Mouse (Mus musculus): Measurements from ENCODE around the gene Wfdc3. TPM values are rescaled to one million over a fixed set of nuclear protein-coding genes. Genes with fewer than 3 reads are reported as not detected.
A peak's percentile ranks its signal among the peaks of the same experiment; 100 is the strongest.

The Wfdc3 gene
- not detected for total RNA-seq (2021)
- long read RNA-seq, experiment 1 = 0 reads
- long read RNA-seq, experiment 2, partial matches to known transcripts = 0 of 1 reads
- long read RNA-seq, experiment 2, other reads (novel, unspliced or antisense) = 0 of 1 reads

- DNase-seq (ENCODE audit: low spot score) = peak; percentile 91
Measured at GRCm38 (mm10) chr2:164745843-164746479, at the start of gene Wfdc3, which contains the start of gene Dnttip1. Gene Wfdc3, minus strand, starts transcription at chr2:164745931. Gene Dnttip1, plus strand, starts transcription at chr2:164745983.

DNA sequence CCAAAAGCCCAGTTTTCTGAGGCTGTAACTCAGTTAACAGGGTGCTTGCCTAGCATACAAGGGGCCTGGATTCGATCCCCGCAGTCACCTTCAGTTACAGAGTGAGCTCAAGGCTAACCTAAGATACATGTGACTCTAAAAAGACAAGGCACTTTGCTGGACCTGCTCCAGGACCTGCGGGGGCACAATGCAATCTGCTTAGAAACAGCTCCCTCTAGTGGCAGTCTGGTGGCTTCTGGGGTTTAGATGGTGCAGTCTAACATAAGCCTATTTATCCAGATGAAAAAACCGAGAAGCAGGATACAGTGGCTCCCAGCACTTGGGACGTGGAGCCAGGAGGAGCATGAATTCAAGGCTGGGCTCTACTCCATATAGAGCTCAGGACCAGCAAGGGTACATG is 48.6 kb upstream of the Wfdc3 start:
- DNase-seq (ENCODE audit: low spot score) = peak; percentile 90

DNA sequence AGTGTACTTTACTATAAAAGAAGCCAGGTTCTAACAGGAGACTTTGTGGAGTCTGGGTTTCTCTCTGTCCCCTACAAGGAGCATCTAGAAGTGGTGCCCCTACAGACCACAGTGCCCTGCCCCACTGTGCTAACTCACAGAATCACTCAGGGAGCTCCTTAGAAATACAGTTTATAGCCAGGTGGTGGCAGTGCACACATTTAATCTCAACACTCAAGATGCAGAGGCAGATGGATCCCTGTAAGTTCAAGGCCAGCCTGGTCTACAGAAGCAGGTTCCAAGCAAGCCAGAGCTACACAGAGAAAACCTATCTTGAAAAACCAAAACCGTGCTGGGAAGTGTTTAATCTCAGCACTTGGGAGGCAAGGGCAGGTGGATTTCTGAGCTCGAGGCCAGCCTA is 48.0 kb upstream of the Wfdc3 start:
- no peak for DNase-seq (ENCODE audit: low spot score)

DNA sequence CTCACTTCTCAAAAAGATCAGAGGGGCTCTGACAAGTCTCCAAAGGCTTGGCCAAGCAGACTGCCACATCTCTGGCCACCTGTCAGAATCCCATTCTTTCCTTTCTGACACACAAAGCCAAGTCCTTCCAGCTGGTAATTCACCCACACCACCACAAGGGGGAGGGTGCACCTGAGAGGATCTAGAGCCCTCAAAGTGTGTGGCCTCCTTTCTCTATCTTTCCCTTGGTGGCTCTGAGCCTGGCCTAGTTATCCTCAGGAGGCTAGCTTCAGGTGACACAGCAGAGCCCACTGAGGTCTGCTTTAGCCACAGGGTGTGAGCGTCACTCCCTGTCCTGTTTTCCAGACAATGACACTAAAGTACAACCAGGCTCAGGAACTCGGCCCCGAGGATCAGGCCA is 47.5 kb upstream of the Wfdc3 start:
- no peak for DNase-seq (ENCODE audit: low spot score)

- DNase-seq (ENCODE audit: low spot score) = no peak
Measured at GRCm38 (mm10) chr2:164792400-164793190, 46.9 kb upstream of the Wfdc3 start.

GRCm38 (mm10) chr2:164791841-164792261 is 46.1 kb upstream of the Wfdc3 start:
- DNase-seq (ENCODE audit: low spot score) = no peak

DNA sequence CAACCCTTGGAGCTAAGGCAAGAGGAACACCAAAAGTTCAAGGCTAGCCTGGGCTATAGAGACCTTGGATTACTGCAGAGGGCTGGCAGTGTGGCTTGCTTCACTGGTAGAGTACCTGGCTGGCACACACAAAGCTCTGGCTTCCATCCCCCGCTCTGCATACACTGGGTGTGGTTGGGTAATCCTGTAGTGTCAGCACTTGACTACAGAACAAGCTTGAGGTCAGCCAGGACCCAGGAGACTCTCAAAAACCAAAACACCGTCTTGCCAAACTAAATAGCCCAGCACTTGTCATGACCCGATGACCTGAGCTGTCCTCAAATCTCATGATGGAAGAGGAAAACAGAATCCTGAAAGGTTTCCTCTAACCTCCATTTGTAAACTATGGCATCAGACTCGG is 44.7 kb upstream of the Wfdc3 start:
- no peak for DNase-seq (ENCODE audit: low spot score)

DNA sequence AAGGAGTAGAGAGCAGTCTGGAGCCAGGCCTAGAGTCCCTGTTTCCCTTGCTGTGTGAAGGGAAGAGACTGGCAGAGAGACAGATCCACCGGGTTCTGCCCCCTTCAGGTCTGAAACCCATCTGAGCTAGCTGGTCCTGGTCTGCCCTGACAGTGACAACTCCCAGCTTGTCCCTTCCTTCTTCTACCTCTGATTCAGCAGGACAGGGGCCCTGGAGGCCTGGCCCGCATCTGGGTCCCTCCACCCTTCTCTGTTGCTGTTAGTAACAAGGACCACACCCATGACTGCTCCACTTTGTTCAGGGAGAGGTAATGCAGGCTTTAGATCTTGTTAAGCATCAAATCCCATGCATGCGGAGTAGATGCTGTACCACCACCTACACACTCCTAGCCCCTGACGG is 42.7 kb upstream of the Wfdc3 start:
- DNase-seq (ENCODE audit: low spot score) = no peak

GRCm38 (mm10) chr2:164787779-164788178 is 42.0 kb upstream of the Wfdc3 start:
- DNase-seq (ENCODE audit: low spot score) = no peak

- DNase-seq (ENCODE audit: low spot score) = no peak
Measured at GRCm38 (mm10) chr2:164787032-164787431, 41.3 kb upstream of the Wfdc3 start.

- DNase-seq (ENCODE audit: low spot score) = no peak
Measured at GRCm38 (mm10) chr2:164786388-164786885, 40.7 kb upstream of the Wfdc3 start.

DNA sequence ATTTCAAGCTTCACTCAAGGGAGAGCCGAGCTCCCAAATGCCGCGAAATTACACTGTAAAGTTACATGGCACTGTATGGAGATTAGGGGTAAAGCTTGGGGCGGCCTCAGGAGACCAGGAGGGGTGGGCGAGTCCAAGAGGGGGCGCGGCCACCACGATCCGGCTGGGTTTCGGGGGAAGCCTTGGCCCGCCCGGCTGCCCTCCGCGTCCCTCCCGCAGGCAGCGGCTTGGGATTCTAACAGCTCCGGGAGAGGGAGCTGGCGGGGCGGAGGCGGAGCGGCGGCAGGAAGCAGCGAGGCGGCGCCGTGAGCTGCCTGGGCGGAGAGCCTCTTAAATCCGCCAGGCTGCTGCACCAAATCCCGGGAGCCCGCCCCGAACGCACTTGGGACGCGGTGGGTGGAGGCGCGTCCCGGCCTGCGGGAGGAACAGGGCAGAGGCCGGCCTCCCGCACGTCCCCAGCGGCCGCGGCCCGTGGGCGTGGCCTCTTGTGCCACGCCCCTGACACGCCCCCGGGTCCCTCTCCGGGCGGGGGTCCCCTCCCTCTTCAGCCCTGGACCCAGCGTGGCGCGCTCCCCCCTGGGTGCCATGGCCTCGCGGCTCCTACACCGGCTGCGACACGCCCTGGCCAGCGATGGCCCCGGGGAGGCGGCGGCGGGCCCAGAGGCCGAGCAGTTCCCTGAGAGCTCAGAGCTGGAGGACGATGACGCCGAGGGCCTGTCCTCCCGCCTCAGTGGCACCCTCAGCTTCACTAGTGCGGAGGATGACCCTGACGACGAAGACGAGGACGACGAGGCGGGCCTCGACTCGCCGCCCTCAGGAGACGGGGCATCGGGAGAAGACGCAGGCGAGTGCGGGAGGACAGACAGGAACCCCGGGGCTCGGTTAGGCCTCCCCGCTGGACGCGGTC is 40.0 kb upstream of the Wfdc3 start, which contains the start of gene Snx21:
TSS of gene Snx21 (plus strand) at position 343 of the 907 bp plus-strand sequence.
- DNase-seq (ENCODE audit: low spot score) = peak; percentile 94

DNA sequence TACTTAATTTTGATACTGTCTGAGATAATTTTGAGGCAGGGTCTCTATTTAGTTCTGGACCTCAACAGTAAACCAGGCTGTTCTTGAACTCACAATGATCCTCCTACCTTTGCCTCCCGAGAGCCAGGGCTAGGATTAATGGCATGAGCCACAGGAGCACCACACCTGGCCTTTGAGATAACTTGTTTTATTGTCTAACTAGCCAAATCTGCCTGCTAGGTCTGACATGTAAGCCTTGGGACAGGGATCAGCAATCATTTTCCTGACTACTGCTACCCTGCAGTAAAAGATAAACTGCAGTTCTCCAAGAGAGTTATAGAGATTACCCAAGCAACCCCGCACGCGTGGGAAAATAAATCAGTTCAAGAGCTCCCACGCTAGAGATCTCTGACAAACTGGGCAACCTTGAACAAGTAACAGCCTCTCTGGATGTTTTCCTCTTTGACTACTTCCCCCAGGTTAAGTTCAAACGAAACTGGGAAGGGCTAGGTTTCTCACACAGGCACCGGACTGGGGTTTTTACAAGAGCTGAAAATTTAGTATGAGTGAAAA is 39.2 kb upstream of the Wfdc3 start:
- no peak for DNase-seq (ENCODE audit: low spot score)

DNA sequence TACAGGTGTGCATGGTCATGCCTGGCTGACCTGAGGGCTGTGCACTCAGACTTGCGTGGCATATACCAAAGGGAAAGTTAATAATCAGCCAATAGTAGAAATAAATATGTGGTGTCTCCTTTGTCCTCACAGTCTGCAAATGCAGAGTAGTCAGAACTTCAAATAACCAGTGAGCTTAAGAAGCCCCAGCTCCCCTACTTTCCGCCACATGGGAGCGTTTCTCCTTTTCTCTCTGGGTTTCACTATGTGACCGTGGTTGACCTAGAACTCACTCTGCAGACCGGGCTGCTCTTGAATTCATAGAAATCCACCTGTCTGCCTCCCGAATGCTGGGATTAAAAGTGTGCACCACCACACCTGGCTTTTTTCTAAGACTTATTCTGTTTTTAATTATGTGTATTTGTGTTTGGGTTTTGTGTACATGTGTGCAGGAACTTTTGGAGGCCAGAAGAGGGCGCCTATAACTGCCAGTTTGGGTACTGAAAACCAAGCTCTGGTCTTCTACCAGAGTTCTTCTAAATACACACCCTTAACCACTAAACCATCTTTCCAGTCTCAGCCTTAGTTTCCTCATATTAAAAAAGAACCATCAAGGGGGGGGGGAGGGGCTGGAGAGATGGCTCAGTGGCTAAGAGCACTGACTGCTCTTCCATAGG is 38.3 kb upstream of the Wfdc3 start:
- no peak for DNase-seq (ENCODE audit: low spot score)

DNA sequence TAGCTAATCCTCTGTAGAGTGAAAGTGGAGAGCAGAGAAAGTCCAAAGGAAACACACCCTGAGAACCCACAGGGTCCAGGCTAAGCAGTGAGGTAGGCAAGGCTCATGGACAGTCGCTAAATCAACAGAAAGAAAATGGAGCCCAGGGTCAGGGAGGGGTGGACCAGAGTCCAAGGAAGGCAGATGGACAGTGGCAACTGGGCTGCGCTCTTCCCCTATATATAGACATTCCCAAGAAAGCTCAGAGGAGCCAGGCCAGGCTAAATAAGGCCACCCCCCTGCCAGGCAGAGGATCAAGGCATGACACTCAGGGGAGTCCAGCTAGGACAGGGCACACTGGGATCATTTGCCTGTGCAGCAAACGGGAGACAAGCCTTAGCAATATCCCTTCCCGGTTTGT is 36.1 kb upstream of the Wfdc3 start:
- DNase-seq (ENCODE audit: low spot score) = peak; percentile 83

DNA sequence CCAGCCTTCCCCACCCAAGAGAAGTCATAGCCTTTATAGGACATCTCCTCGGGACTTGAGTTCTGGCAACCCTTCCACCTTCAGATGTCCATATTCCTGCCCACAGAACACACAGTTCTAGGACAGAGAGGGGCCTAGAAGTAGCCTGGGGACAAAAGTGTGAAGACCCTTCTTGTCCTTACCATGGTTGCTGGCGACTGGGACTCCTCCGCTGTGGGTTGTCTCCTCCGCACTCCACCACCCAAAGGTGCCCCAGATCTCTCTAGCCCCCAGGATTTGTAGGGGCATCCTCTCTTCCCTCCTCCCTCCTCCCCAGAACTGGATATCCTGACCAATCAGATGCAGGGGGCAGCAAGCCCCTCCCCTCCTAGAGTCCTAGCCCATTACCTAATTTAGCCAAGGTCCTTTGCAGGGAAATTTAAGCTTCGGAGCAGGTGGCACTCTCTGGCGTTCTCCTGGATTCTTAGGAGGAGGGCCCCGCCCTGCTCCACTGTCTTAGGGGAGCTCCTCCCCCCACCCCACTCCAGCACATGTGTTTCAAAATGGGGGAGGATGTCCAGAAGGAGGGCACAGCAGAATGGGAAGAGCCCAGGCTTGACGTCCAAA is 33.9 kb upstream of the Wfdc3 start, which contains the start of gene Tnnc2:
TSS of gene Tnnc2 (minus strand) at position 487 of the 606 bp plus-strand sequence.
- DNase-seq (ENCODE audit: low spot score) = peak; percentile 85

GRCm38 (mm10) chr2:164778809-164779208 is 33.1 kb upstream of the Wfdc3 start:
- peak; percentile 84 for DNase-seq (ENCODE audit: low spot score)

DNA sequence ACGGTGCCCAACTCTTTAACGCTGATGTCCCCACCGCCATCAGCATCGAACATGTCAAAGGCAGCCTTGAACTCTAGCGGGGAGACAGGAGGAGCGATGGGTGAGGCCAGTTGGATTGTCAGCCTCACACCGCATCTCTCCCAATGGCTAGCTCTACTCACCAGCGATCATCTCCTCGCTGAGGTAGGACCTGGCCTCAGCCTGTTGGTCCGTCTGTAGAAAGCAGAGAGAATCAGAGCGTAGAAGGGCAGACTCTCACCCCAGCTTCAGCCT is 32.2 kb upstream of the Wfdc3 start:
- DNase-seq (ENCODE audit: low spot score) = no peak

DNA sequence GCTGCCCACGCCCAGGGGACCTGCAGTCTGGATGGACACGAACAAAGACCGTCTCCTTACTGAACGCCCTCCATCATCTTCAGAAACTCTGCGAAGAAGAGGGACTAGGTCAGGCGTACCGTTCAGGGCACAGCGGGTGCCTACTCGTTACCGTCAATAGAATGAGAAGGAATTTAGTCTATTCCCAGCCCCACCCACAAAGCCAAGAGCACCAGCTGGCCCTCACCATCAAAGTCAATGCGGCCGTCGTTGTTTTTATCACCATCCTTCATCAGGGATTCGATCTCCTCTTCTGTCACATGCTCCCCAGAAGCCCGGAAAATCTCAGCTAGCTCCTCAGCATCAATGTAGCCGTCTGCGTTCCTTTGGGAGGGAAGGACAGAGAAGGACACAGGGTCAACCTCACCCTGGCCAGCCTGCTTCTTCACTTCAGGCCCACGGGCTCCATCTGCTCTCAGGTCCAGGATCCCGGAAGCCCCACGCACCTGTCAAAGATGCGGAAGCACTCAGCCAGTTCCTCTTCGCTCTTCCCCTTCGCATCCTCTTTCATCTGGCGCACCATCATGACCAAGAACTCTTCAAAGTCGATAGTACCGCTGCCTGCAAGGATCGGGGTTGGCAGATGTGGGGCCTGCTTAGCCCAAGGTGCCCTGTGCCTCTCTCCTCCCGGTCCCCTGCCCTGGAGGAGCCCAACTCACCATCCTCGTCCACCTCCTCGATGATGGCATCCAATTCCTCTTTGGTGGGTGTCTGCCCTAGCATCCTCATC is 31.7 kb upstream of the Wfdc3 start:
- no peak for DNase-seq (ENCODE audit: low spot score)

DNA sequence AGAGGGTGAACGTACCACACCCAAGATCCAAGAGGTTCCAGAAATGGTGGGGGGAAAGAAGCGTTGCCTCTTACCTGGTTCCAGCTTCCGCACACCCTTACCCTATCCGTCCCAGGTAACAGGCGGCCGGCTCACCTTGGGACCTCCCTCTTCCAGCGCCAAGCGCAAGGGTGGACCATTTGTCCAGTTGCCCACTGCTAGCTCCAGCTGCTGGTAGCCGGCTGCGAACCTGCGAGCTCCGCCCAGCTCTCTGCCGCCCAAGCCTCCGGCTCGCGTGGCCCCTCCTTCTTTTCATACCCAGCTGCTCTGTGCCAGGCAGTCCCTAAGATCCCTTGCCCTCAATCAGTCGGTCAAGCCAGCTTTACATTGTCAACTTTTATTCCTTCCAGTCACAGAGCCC is 31.1 kb upstream of the Wfdc3 start:
- DNase-seq (ENCODE audit: low spot score) = no peak
